Mouse (Mus musculus): ENCODE data around the gene Myo10.

- TF ChIP-seq EP300 (IDR thresholded peaks at IDR 0.05; ENCODE audit: low read depth) = no peak
- no peak for TF ChIP-seq CTCF (IDR thresholded peaks at IDR 0.05; ENCODE audit: low read depth)
Measured at GRCm38 (mm10) chr15:25652933-25653332, 30.6 kb downstream of the Myo10 start.
